Mouse (Mus musculus): Measurements from ENCODE around the gene Trappc12.

The Trappc12 gene

GRCm38 (mm10) chr12:28750021-28750633, at the start of gene Trappc12:
Gene Trappc12, minus strand, starts transcription at chr12:28750472.
- CTCF ChIA-PET = no interaction called here

GRCm38 (mm10) chr12:28799798-28800411, 49.6 kb upstream of the Trappc12 start:
- CTCF ChIA-PET = no interaction called here

DNA sequence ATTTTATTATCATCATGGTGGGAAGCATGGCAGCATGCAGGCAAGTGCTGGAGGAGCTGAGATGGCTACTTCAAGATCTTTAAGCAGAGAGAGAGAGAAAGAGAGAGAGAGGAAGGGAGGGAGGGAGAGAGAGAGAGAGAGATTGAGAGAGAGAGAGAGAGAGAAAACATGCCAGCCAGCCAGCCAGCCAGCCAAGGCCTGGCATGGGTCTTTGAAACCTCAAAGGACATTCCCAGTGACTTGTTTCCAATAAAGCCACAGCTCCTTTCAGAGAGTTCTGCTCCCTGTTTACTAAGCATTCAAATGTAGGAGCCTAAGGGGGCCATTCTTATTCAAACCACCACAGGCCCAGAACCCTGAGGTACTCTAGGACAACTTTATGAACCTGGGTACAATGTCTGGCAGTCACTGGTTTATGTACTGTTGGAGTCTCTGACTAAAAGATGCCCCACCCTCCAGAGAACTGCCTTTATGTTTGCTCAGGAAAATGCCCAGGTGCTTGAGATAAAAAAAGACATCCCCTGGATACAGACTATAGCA, 46.7 kb upstream of the Trappc12 start:
- CTCF ChIA-PET = no interaction called here

DNA sequence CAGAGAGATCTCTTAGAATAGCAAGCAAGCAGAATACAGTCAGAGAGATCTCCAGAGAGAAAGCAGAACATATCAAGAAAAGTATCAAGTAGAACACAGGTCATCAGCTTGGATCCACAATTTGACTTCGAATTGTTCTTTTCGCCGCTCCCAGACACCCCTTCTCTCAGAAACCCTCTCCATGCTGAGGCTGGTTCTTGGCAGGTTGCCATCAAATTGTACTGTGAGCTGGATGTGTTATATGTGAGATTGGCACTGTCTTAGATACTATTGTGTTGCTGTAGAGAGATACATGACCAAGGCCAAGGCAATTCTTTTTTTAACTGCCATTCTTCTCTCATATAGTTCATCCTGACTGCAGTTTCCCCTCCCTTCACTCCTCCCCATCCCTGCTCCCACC, 44.8 kb upstream of the Trappc12 start:
- CTCF ChIA-PET = no interaction called here

GRCm38 (mm10) chr12:28793715-28794114, 43.4 kb upstream of the Trappc12 start:
- CTCF ChIA-PET = no interaction called here

DNA sequence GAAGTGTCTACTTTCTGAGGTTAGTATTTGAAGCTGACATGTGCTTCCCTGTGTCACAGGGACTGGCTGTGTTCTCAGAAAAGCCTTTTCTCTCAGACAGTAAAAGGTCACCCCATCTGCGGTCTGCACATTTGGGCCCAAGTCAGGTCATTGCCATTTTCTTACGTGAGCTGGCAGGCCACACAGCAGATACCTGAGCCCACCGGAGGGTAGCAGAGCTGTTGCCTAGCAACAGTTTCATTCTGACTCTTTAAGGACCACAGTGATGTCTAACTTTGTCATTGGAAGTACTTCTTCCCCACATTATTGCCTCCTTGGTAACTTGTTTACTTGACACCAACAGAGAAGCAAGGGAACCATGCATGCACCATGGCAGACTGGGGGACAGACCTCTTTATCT, 42.3 kb upstream of the Trappc12 start:
- CTCF ChIA-PET = no interaction called here

DNA sequence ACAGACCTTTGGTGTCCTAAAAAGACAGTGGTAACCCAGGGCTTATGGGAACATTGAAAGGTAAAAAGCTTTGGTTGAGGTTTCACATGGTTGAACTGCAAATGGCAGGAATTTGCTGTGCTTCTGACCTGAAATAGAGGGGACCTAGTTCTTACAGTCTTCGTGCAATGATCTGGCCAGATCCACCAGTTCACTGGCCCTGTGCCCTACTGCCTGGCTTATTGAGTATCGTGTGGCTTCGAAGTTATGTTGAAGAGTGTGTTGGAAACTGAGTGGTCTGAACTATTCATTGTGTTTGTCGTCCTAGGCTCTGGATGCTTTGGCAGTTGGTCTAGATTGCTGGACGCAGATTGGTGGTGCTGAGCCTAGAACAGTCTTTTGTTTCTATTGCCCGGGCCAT, 36.0 kb upstream of the Trappc12 start:
- CTCF ChIA-PET = no interaction called here

DNA sequence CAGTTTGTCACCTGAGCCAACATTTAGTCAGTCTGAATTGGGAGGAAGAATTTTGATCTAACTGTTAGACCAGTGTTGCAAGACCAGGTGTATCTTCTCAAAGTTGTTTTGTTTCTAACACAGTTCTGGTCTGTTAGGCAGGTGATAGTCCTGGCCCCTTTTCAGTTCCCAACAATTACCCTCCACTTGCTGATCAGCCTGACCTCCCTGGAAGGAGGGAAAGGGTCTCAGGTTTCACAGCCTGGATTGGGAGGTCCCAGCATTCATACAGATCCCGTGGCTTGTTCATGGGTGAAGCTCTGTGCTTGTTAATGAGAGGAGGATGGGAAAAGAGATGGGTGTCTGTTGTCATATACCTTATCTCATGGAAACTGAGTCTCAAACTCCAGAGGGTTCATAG, 35.0 kb upstream of the Trappc12 start:
- CTCF ChIA-PET = no interaction called here

DNA sequence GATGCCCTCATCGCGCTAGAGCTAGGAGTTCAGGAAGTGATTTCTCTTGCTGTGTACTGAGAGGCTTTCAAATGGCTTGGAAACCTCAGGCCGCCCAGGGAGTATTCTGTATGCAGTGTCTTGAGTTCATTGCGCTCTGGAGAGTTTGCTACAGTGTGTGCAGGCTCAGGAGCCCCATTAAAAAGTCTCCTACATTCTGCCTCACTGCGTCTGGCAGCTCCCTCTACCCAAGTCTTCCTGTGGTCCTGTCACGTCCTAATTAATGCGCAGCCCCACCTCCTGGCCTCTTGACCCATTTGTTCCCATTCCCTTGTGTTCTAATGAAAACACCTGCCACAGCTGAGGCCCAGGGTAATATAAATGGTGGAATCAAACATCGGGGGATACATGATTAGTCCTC, 34.6 kb upstream of the Trappc12 start:
- CTCF ChIA-PET = no interaction called here

- CTCF ChIA-PET = no interaction called here
These were observed 34.1 kb upstream of the Trappc12 start for GRCm38 (mm10) chr12:28784355-28784754.

- CTCF ChIA-PET = no interaction called here
These were observed 32.4 kb upstream of the Trappc12 start for GRCm38 (mm10) chr12:28782637-28783036.

GRCm38 (mm10) chr12:28780180-28780579, 29.9 kb upstream of the Trappc12 start:
- CTCF ChIA-PET = no interaction called here

GRCm38 (mm10) chr12:28775627-28776026, 25.4 kb upstream of the Trappc12 start:
- CTCF ChIA-PET = no interaction called here

DNA sequence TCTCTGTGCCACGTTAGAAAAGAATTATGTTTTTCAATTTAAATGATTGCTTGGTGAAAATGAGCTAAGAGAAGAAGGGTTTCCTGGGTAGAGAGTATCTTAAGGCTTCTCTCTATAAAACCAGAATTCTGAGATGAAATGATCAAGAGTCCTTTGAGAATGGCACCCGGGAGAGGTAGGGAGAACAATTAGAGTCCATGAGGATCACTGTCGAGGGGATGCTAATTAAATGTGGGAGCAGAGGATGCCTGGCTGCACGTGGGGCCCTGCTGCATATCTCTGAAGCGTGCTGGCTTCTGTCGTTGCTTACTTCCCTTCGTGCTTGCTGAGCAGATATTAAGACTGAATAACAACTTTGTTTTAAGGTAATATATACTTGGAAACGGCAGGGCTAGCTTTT, 24.8 kb upstream of the Trappc12 start:
- CTCF ChIA-PET = no interaction called here

DNA sequence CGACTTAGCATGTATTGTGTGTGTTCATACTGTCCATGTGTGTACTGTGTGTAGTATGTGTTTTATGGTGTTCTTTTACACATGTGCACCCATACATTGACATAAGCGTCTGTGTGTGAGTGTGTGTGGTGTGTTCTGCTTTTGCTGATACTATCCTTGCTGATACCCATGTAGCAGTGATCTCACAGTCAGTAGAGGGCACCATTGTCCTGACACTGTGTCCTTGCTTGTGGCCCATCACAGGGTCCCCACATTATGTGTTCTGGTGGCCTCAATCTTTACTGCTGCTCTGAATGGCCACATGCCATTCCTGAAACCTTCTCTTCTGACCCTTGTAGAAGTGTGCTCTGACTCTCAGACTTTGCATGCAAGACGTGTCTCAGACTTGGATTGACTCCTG, 23.5 kb upstream of the Trappc12 start:
- CTCF ChIA-PET = no interaction called here

DNA sequence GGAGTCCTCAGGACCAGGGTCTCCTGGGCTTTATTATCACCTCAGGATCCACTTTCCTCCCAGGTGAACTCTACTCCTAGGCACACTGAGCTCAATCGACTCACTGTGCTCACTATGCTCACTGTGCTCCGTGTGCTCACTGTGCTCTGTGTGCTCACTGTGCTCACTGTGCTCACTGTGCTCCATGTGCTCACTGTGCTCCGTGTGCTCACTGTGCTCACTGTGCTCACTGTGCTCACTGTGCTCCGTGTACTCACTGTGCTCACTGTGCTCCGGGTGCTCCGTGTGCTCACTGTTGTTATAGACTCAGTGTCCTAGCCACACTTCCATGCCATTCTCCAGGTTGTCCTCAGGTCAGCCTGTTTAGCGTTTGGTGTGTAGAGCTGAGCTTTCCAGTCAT, 19.7 kb upstream of the Trappc12 start:
- CTCF ChIA-PET = no interaction called here

DNA sequence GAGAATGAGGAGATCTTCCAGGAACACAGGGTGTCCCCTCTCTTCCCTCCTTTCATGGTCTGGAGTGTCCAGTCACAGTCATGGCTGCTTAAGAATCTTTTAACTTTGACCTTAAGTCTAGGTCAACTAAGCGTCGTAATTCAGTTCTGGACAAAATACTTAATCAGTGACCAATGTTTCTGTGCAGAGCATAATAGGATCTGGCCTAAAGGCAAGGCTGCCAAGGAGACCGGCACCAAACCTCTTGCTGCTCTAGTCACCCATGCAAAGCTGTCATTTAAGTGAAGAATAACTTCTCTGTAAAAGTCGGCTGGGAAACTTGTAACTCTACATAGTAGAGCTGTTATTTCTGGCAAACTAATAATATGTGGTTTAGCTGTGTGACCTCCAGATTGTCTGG, 5.7 kb upstream of the Trappc12 start:
- CTCF ChIA-PET = no interaction called here

GRCm38 (mm10) chr12:28751508-28752263, 1.4 kb upstream of the Trappc12 start, which contains the start of gene Eipr1:
Gene Eipr1, plus strand, starts transcription at chr12:28751803.
- CTCF ChIA-PET = interaction anchor here (0.6 kb wide), 1 partner anchor 20 kb away, joined by 13 read pairs; no protein-coding TSS in a partner anchor

DNA sequence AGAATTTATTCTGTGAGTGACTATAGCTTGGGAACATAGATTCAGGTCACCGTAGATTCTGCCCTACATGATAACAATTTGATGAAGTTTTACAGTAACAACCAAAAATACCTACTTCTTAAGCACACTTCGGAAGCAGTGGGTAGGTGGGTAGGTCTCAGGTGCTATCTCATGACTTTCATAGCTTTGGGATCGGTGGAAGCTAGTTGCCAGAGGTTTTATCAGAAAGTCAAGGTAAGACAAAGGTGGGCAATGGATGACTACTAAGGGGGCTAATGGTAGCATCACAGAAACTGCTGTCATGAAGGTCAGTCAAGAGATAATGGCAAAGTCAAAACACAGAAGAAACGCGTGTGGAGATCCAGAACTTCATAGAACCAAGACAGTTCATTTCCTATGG, 604 bp upstream of the Trappc12 start:
- CTCF ChIA-PET = interaction anchor here (0.6 kb wide), 1 partner anchor 21 kb away, joined by 13 read pairs; no protein-coding TSS in a partner anchor

GRCm38 (mm10) chr12:28743328-28743727, 6.9 kb downstream of the Trappc12 start:
- CTCF ChIA-PET = interaction anchor here (0.6 kb wide), 1 partner anchor 1856 kb away, joined by 3 read pairs; no protein-coding TSS in a partner anchor

- CTCF ChIA-PET = no interaction called here
These were observed 15.0 kb downstream of the Trappc12 start for GRCm38 (mm10) chr12:28735293-28735692.

DNA sequence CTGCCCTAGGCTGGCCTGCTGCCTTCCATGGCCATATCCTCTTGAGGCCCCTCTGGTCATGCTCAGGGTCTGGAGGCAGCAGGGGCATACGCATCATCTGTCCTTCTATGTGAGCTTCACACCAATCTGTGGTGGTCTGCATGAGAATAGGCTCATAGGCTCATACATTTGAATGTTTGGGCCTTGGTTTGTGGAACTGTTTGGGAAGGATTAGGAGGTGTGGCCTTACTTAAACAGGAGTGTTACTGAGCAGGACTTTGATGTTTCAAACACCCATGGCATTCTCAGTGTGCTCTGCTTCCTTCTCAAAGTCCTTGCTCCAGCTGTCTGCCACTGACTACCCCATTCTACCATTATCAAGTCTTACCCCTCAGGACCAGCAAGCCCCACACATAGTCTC, 16.0 kb downstream of the Trappc12 start:
- CTCF ChIA-PET = no interaction called here
